8 mouse cellular contexts compared by ENCODE assay signal in genomic region chr13:20182239-20182825, GRCm38 (mm10).
A peak's percentile ranks its signal among the peaks of the same experiment; 100 is the strongest.
DNase-seq lines count a peak whose midpoint lies in the region; ATAC-seq and TF ChIP-seq lines count a peak whose summit lies in the region.

No protein-coding gene starts in this region.

- no peak overlapping the region for H3K4me3 ChIP-seq in ES-E14 (ENCODE audit: insufficient read depth in 1 of 2, low read depth in 1 of 2, low read length in 2 of 2, poor library complexity in 1 of 2, severe bottlenecking in 1 of 2)
- H3K4me3 ChIP-seq in forebrain, embryonic 11.5 days (ENCODE audit: low read depth, low read length) = no peak overlapping the region
- no peak overlapping the region for H3K4me3 ChIP-seq in intestine, embryonic 15.5 days (replicated peaks)
- H3K4me3 ChIP-seq in midbrain, embryonic 14.5 days (replicated peaks; ENCODE audit: low read depth, low read length) = no peak overlapping the region

- H3K4me1 ChIP-seq in ES-E14 (ENCODE audit: control insufficient read depth in 2 of 2, insufficient read depth in 2 of 2, low read length in 2 of 2, poor library complexity in 1 of 2) = peaks cover 7 to 28% of the 10 kb centered on the region in 2 experiments
- H3K4me1 ChIP-seq in forebrain, embryonic 11.5 days (replicated peaks; ENCODE audit: control insufficient read depth, insufficient read depth, low read length) = no peaks in the 10 kb centered on the region; the same call in 1 of the 2 replicates
- H3K4me1 ChIP-seq in intestine, embryonic 15.5 days (replicated peaks) = peaks cover 11% of the 10 kb centered on the region; the same call in 1 of the 2 replicates
- 0 out of 2 replicates have a peak, but pooled peaks cover 10% of the 10 kb centered on the region for H3K4me1 ChIP-seq in midbrain, embryonic 14.5 days (ENCODE audit: control insufficient read depth, insufficient read depth, low read length)

- no peak overlapping the region; the same call in 1 of the 2 replicates for H3K4me2 ChIP-seq in forebrain, embryonic 11.5 days (ENCODE audit: low read depth, low read length, severe bottlenecking)
- no peak overlapping the region for H3K4me2 ChIP-seq in intestine, embryonic 15.5 days (replicated peaks)
- H3K4me2 ChIP-seq in midbrain, embryonic 14.5 days (ENCODE audit: low read length) = no peak overlapping the region

- H3K9ac ChIP-seq in ES-E14 (ENCODE audit: insufficient read depth, low read depth, low read length, poor library complexity, severe bottlenecking) = no peak overlapping the region
- H3K9ac ChIP-seq in forebrain, embryonic 11.5 days (ENCODE audit: low read length) = no peak overlapping the region
- no peak overlapping the region for H3K9ac ChIP-seq in intestine, embryonic 15.5 days
- no peak overlapping the region for H3K9ac ChIP-seq in midbrain, embryonic 14.5 days (replicated peaks; ENCODE audit: low read length)

- 0 out of 2 replicates have a peak, but pooled peaks have one; percentile 15 for ATAC-seq in frontal cortex, adult (ENCODE audit: low TSS enrichment)
- peak; percentile 25; the same call in 1 of the 2 replicates for ATAC-seq in forebrain, embryonic 11.5 days (replicated peaks; ENCODE audit: low FRiP score)
- peak; percentile 42 for ATAC-seq in intestine, embryonic 15.5 days
- ATAC-seq in midbrain, embryonic 14.5 days (ENCODE audit: low FRiP score, low TSS enrichment) = no peak

- DNase-seq in frontal cortex, postnatal 10 days (ENCODE audit: low spot score in 2 of 2) = no peak
- DNase-seq in ES-E14 (ENCODE audit: low read depth, low spot score) (no peak), liver (no peak)
- DNase-seq in forebrain, embryonic 11.5 days (ENCODE audit: low spot score) = no peak
- peak; percentile 53 for DNase-seq in midbrain, embryonic 14.5 days
- no peak for DNase-seq in urinary bladder, postnatal 14 days (ENCODE audit: low spot score)

- peak overlapping the region; percentile 17 for H3K27ac ChIP-seq in ES-E14 (ENCODE audit: insufficient read depth, low read depth, low read length, poor library complexity, severe bottlenecking)
- H3K27ac ChIP-seq in forebrain, embryonic 11.5 days (ENCODE audit: low read depth, low read length) = no peak overlapping the region
- H3K27ac ChIP-seq in intestine, embryonic 15.5 days = peak overlapping the region; percentile 6; the same call in 1 of the 2 replicates
- no peak overlapping the region for H3K27ac ChIP-seq in midbrain, embryonic 14.5 days (replicated peaks; ENCODE audit: low read depth, low read length)

- no peaks in the 10 kb centered on the region for H3K9me3 ChIP-seq in ES-E14 (ENCODE audit: control insufficient read depth, insufficient read depth, low read depth, low read length)
- no peaks in the 10 kb centered on the region for H3K9me3 ChIP-seq in forebrain, embryonic 11.5 days (ENCODE audit: control insufficient read depth, low read length)
- no peaks in the 10 kb centered on the region for H3K9me3 ChIP-seq in intestine, embryonic 15.5 days
- no peaks in the 10 kb centered on the region for H3K9me3 ChIP-seq in midbrain, embryonic 14.5 days (ENCODE audit: control insufficient read depth, low read length)

- WGBS in forebrain, embryonic 11.5 days = 16% methylated on average over 6 of the region's 6 CpGs
- 72% methylated on average over 6 of the region's 6 CpGs for WGBS in intestine, embryonic 15.5 days
- WGBS in midbrain, embryonic 14.5 days = 47% methylated on average over 6 of the region's 6 CpGs

- H3K36me3 ChIP-seq in ES-E14 (ENCODE audit: control insufficient read depth, insufficient read depth, low read length, poor library complexity, severe bottlenecking) = no peaks in the 10 kb centered on the region
- no peaks in the 10 kb centered on the region for H3K36me3 ChIP-seq in forebrain, embryonic 11.5 days (ENCODE audit: control insufficient read depth, insufficient read depth, low read length)
- H3K36me3 ChIP-seq in intestine, embryonic 15.5 days = no peaks in the 10 kb centered on the region
- H3K36me3 ChIP-seq in midbrain, embryonic 14.5 days (ENCODE audit: control insufficient read depth, insufficient read depth, low read length) = no peaks in the 10 kb centered on the region

- in situ Hi-C loops in ES-E14 (cut with MboI; ENCODE audit: low sequenced_read_pairs in 2 of 2, unreplicated experiment in 2 of 2) = loop anchor here in 1 of 2 experiments (10.0 kb wide), 1 partner anchor 88 kb away; the partner anchor contains the start of gene Elmo1

- no peaks in the 10 kb centered on the region for H3K27me3 ChIP-seq in forebrain, embryonic 11.5 days (ENCODE audit: control insufficient read depth, insufficient read depth, low read length)
- H3K27me3 ChIP-seq in intestine, embryonic 15.5 days (replicated peaks) = no peaks in the 10 kb centered on the region
- H3K27me3 ChIP-seq in midbrain, embryonic 14.5 days (ENCODE audit: control insufficient read depth, insufficient read depth, low read length) = no peaks in the 10 kb centered on the region

TF ChIP-seq in ES-E14, 5 proteins besides CTCF, POLR2A, EP300 and RAD21:
- TF ChIP-seq ZNF384 (IDR thresholded peaks at IDR 0.05; ENCODE audit: low read depth, low read length) = no peak
- TF ChIP-seq HCFC1 (IDR thresholded peaks at IDR 0.05; ENCODE audit: borderline replicate concordance, insufficient read depth, low read length) = no peak
- TF ChIP-seq ZC3H11A (IDR thresholded peaks at IDR 0.05; ENCODE audit: borderline replicate concordance, low read depth, low read length) = no peak
- TF ChIP-seq MAFK (IDR thresholded peaks at IDR 0.05; ENCODE audit: insufficient read depth, low read depth, low read length) = no peak
- TF ChIP-seq CHD2 (IDR thresholded peaks at IDR 0.05; ENCODE audit: low read depth, low read length) = no peak

Comparison
In these comparisons a context has a peak if more than half of its experiments do, and no peak if none do; other contexts are left out.
1. H3K27ac ChIP-seq: peak in ES-E14 (single experiment) and intestine, embryonic 15.5 days (single experiment); none in forebrain, embryonic 11.5 days (single experiment) and midbrain, embryonic 14.5 days (single experiment).